Mouse (Mus musculus) adipocyte (in vitro differentiated cells): ENCODE measurements at regions not wholly inside any gene's neighbourhood (a gene's known extent, or its start where the extent isn't known, plus 50 kb on each side); places are given as distances from the start of the nearest gene placed in this dataset.

Experiments
- DNase-seq: peaks from one replicate; pipeline ENCODE4 v3.0.0-alpha.2; 2016; ENCODE audit warnings: low spot score

GRCm38 (mm10) chr1:128675538-128675937, 83.4 kb upstream of the Cxcr4 start:
- DNase-seq: no peak

DNA sequence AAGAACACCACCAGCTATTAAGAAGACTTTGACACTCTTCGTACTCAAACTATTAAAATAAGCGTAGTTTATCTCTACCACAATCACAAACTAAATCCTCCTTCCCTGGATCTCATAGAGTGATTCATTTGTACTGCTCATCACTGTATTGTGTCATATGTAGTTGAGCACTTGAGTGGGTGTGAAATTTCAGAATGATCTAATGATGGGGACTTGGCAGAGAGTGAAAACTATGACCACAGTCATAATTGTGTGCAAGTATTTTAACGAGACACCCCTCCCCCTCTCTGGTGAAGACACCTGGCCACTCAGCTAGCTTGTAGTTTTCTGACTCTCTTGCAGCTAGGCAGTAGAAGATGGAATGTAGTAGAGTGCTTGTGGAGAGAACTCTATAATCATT, 80.2 kb upstream of the Cxcr4 start:
- DNase-seq: no peak

DNA sequence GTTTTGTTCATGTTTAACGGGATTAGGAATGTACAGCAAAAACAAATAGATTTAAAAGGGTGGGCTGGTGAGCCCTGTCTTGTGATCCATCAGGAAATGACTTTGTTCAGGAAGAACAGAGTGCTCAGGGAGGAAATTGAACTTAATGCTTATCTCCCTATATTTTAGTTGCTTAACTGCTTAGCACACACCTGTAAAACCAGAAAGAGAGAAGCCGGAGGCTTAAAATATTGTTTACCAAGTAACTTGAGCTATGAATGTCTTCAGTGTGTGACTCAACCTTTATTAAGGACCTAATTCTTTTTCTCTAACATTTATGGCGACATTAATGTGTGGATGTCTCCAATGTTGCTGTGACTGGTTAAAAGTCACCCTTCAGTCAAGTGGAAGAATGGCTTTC, 79.4 kb upstream of the Cxcr4 start:
- no peak for DNase-seq

GRCm38 (mm10) chr1:128671016-128671415, 78.9 kb upstream of the Cxcr4 start:
- DNase-seq: no peak

GRCm38 (mm10) chr1:128669241-128669666, 77.2 kb upstream of the Cxcr4 start:
- DNase-seq: no peak

DNA sequence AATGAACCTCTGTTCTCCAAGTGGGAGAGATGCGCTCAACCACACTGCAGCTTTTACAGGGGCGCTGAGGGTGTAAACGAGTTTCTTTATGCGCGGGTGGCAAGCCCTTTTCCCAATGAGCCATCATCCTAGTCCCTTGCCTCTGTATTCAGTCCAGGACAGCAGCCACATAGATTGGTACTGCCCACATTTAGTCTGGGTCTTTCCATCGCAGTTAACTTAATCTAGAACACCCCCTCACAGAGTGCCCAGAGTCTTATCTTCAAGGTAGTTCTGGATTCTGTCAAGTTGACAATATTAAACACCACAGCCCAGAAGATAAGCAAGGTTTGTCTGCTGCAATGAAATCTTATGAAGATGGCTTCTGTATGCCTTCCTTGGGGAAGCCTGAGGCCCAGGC, 76.6 kb upstream of the Cxcr4 start:
- DNase-seq: no peak

GRCm38 (mm10) chr1:128667121-128667762, 75.1 kb upstream of the Cxcr4 start:
- DNase-seq: no peak

DNA sequence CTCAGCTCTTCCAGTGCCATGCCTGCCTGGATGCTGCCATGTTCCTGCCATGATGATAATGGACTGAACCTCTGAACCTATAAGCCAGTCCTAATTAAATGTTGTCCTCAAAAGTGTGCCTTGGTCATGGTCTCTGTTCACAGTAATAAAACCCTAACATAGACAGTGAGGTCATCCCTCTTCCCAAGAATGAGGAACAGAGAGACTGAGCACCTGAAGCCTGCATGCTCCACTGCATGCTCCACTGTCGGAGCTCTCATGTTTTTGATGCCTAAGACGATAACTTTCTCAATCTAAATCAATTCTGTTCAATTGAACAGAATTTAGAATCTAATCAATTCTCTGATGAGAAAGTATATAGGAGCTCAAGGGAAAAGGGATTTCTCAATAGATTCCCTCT, 71.1 kb upstream of the Cxcr4 start:
- no peak for DNase-seq

GRCm38 (mm10) chr1:128659857-128660256, 67.8 kb upstream of the Cxcr4 start:
- DNase-seq: no peak

DNA sequence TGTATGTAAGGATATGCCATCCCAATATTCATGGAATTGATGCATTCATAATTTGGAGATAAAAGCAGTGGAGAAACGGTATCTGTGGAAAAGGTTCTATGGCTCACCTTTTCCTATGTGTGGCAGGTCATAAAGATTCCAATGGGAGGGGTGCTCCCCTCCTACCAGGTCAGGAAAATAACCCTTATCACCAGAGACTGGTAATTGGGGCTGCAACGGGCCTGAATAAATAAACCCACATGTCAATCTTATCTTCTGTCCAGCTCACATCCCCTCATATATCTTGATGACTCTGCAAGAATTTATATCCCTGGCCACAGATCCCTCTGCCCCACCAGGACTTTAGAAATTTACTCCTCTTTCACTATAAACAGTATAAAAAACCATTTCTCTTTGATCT, 66.7 kb upstream of the Cxcr4 start:
- no peak for DNase-seq

DNA sequence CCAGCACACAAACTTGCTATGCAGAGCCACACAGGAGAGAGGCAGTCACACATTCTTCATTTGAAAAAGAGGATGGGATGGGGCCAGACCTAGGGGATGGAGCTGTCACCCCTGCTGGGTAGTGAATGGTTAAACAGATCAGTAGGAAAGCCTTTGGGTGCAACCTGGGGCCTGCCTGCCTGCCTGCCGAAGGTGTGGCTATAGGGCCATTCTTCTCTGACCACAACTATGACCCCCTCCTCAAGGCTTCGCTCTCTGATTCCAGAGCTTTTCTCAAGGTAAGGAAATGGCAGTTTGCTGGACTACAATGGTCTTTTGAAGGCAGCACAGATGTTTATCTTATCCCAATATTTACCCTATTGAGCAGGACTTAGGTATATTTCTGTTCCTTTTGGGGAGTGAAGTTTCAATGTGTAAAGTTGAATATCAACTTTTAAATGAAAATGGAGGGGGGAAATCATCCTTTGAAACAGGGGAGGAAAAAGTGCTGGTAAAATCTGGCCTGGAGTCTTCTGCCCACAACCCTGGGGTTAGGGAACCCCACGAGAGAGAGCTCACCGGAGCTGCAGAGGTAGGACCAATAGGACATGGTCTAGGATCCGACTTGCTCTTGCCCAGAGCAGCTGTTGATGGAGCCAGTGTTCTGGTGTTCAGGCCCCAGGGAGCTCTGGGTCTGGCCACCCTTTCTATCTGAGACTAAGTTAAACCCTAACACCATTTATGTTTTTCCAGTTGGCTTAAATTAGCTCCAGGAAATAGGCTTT, 62.2 kb upstream of the Cxcr4 start:
- DNase-seq: no peak

GRCm38 (mm10) chr1:128650596-128650995, 58.5 kb upstream of the Cxcr4 start:
- no peak for DNase-seq

DNA sequence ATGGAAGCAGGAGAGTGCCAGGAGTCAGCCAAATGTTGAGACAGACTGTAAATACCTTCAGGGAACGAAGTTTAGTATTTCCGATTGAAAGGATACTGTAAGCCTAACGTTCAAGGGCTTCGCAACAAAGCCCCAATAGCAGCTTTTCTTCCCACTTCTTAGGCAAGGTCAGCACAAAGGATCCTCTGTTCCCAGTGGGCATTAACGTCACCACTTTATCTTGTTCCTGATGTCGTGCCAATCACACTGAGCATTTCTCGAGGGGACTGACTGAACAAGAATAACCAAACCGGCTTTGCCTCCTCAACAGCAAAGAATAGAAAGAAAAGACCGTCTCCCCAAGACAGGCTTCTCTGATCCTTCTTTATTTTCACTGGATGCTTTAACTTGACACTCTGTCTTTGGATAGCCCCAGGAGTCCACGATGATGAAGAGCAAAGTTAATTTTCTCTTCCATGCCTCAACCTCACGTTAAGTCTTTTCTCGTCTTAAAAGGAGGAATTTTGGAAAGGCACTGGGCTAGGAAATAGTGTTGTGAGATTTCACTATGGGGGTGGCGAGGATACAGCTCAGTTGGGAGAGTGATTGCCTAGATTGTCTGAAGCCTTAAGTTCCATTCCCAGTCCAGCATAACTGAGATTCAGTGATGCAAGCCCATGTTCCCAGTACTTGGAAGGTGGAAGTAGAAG, 57.5 kb upstream of the Cxcr4 start:
- DNase-seq: no peak

GRCm38 (mm10) chr1:128643316-128643776, 51.3 kb upstream of the Cxcr4 start:
- no peak for DNase-seq

DNA sequence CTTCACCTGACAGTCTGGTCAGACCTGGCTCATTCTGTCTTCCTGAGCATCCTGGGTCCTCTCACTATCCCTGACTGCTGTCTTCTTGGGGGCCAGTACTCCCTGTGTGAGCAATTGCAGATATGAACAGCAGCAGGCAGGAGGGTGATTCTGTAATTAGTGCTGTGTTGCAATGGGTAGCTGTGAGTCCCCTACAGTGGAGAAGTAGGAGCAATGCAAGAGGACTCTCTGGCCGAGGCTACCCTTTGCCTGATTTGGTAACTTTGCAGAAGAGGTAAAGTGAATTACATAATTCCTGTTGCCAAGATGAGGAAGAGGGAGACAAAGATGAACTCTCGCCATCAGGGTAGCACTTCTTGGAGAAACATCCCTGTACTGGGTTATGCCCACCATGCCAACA, 50.1 kb upstream of the Cxcr4 start:
- no peak for DNase-seq
